Mouse (Mus musculus) embryonic facial prominence, embryonic 14.5 days (tissue): ENCODE results near the gene Ywhah. TPM values are rescaled to one million over a fixed set of nuclear protein-coding genes. Genes with fewer than 3 reads are reported as not detected.

Experiments
- ATAC-seq: fragments of 200-750 bp; cut with Nextera tagmentation; 2 replicates; pipeline ENCODE4 v1.8.0; 2017; ENCODE audit warnings: low read depth, moderate number of reproducible peaks, moderate TSS enrichment
- DNase-seq: peaks from one replicate; pipeline ENCODE4 v3.0.0-alpha.2; 2015; ENCODE audit warnings: low spot score
- H3K27ac ChIP-seq: fragments of 300-500 bp; sonication (generic); replicated peaks from 2 replicates; pipeline ENCODE4 v1.5.1; 2014; ENCODE audit warnings: low read depth, mild to moderate bottlenecking, low read length, moderate library complexity
- H3K27me3 ChIP-seq: fragments of 300-500 bp; sonication (generic); replicated peaks from 2 replicates; pipeline ENCODE4 v1.6.1; 2014; ENCODE audit warnings: low read length; ENCODE audit not compliant: control insufficient read depth, insufficient read depth
- H3K36me3 ChIP-seq: fragments of 300-500 bp; sonication (generic); 2 replicates; pipeline ENCODE4 v1.6.1; 2014; ENCODE audit warnings: low read length, mixed read lengths; ENCODE audit not compliant: control insufficient read depth, insufficient read depth
- H3K4me1 ChIP-seq: fragments of 300-500 bp; sonication (generic); 2 replicates; pipeline ENCODE4 v1.6.1; 2014; ENCODE audit warnings: antibody characterized with exemption, low read length; ENCODE audit not compliant: control insufficient read depth, insufficient read depth
- H3K4me2 ChIP-seq: fragments of 300-500 bp; sonication (generic); 2 replicates; pipeline ENCODE4 v1.6.1; 2014; ENCODE audit warnings: low read depth, mild to moderate bottlenecking, low read length, moderate library complexity, mixed read lengths
- H3K4me3 ChIP-seq: fragments of 300-500 bp; sonication (generic); 2 replicates; pipeline ENCODE4 v1.5.1; 2014; ENCODE audit warnings: low read depth, mild to moderate bottlenecking, low read length
- H3K9ac ChIP-seq: fragments of 300-500 bp; sonication (generic); 2 replicates; pipeline ENCODE4 v1.6.1; 2014; ENCODE audit warnings: low read depth, mild to moderate bottlenecking, low read length, moderate library complexity, mixed read lengths
- H3K9me3 ChIP-seq: fragments of 300-500 bp; sonication (generic); 2 replicates; pipeline ENCODE4 v1.6.1; 2016; ENCODE audit warnings: low read length; ENCODE audit not compliant: control insufficient read depth
- WGBS: fragments of 180-500 bp; shearing (Covaris S2); extraction: QIAGEN DNeasy Blood & Tissue Kit; methylation state at CpG from one replicate; pipeline ENCODE4 v1.1.7; 2014; 5-methylcytosine and 5-hydroxymethylcytosine counted together
- polyA plus RNA-seq: library from polyadenylated mRNA; unstranded; fragments of >200 nt; fragmentation: Nextera tagmentation; extraction: Ambion mirVana; gene quantifications from 2 replicates; pipeline ENCODE4 v1.2.1, GENCODE M21; 2014

Ywhah gene
- polyA plus RNA-seq, 1 experiment from 2014 or later = 410 TPM

DNA sequence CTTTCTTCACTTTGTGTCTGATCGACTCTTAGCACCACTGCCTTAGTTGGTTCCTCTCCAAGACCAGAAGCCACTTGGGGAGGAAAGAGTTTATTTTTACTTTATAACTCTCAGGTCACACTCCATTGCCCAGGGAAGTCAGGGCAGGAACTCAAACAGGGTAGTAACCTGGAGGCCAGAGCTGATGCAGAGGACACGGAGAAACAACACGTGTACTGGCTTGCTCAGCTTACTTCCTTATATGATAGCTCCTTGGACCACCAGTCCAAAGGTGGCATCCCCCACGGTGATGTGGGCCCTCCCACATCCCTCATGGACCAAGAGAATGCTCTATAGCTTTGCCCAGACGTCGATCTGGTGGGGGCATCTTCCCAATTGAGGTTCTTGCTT lies 26.7 kb downstream of the Ywhah start:
- no peaks in the 10 kb centered on the region for H3K27me3 ChIP-seq
- DNase-seq (no peak), ATAC-seq (no peak)
- no peaks in the 10 kb centered on the region for H3K9me3 ChIP-seq
- H3K36me3 ChIP-seq = no peaks in the 10 kb centered on the region
- no peak overlapping the region for H3K4me2 ChIP-seq
- 85% methylated on average over 6 of the region's 6 CpGs for WGBS
- H3K4me1 ChIP-seq = no peaks in the 10 kb centered on the region
- H3K27ac ChIP-seq = no peak overlapping the region
- no peak overlapping the region for H3K9ac ChIP-seq
- no peak overlapping the region for H3K4me3 ChIP-seq

DNA sequence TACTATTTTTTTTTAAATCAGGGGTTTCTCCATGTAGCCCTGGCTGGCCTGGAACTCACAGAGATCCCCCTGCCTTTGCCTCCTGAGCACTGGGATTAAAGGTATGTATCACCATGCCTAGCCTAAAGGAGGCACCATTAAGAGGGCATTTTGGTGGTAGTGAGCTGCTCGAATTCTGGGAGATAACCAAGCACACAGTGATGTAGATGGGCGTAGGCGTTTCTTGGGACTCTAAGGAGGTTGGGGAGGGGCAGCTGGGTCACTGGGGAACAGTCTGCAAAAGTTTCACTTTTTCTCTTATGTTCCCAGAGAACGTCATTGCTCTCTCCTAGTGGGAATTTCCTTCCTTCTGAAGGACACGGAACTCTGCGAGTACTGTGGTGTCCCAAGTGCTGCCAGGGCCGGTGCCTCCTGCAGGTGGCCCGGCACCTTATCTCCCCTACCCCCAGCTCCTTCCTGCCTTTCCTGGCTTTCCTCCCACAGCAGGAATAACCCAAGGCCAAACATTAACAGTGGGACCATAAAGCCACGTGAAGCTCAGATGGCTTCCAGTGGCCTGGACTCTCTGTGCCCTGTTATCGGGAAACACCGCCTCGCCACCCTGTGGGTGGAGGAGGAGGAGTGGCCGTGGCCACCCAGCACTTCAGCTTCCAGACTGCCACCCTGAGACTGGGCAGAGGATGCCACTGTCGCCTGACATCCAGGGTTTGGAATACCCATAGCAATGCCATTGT lies 34.4 kb downstream of the Ywhah start:
- Histone ChIP-seq H3K4me2 (no peak overlapping the region), H3K27me3 (no peaks in the 10 kb centered on the region), H3K27ac (no peak overlapping the region), H3K9ac (no peak overlapping the region), H3K9me3 (no peaks in the 10 kb centered on the region), H3K4me1 (no peaks in the 10 kb centered on the region), H3K36me3 (no peaks in the 10 kb centered on the region), H3K4me3 (no peak overlapping the region)
- ATAC-seq = no peak
- DNase-seq = no peak
- WGBS = 79% methylated on average over 14 of the region's 14 CpGs

DNA sequence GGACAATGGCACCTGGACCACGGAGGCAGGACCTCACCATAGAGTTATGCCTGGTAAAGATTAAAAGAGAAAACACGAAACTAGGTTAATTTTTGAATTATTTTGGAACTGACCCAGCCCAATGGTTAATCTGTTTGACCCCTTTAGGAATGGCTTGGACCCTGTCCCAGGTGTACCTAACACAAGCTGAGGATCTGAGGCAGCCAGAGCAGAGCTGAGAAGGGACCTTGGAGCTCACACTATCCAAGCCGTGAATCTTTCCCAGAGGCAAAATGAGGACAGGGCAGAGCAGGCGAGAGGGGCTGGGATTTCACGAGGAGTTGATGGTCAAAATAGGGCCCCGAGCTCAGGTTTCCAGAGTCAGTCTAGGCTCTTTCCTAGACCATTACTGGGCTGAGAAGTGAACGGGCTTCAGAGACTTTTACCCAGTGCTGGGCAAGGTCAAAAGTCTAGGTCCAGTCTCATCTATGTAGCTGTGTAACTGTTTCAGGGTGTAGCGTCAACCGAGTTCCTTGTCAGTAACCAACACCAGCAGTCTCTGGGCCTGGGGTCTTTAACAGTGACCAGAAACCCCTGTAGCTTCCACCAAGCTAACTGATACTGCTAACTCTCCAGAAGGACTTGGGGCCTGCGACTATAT lies 37.6 kb downstream of the Ywhah start:
- H3K9ac ChIP-seq = no peak overlapping the region
- no peaks in the 10 kb centered on the region for H3K36me3 ChIP-seq
- no peaks in the 10 kb centered on the region for H3K9me3 ChIP-seq
- no peaks in the 10 kb centered on the region for H3K4me1 ChIP-seq
- DNase-seq (no peak), ATAC-seq (no peak)
- no peak overlapping the region for H3K4me3 ChIP-seq
- H3K27ac ChIP-seq = no peak overlapping the region
- 72% methylated on average over 10 of the region's 10 CpGs for WGBS
- H3K4me2 ChIP-seq = no peak overlapping the region
- no peaks in the 10 kb centered on the region for H3K27me3 ChIP-seq

DNA sequence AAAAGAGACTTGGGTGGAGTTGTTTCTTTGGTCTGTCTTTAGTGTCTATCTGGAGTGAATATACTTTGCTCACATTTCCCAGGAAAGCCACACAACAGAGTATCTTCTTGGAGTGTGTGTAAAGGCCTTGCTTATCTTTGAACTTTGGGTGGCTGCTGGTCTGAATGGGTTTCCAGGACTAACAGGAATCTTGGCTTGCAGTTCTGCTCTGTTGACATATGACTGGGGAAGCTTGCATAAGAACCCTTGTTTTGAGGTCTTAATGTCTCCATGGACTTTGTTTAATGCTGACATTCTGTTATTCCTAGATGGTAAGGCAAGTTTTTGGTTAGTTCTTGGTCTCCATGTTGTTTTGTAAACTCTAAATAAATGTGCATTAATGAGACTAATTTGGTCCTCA lies 51.5 kb downstream of the Ywhah start:
- H3K27ac ChIP-seq = no peak overlapping the region
- no peaks in the 10 kb centered on the region for H3K9me3 ChIP-seq
- H3K4me1 ChIP-seq = no peaks in the 10 kb centered on the region
- H3K4me2 ChIP-seq = no peak overlapping the region
- DNase-seq (no peak), ATAC-seq (no peak)
- no peaks in the 10 kb centered on the region for H3K27me3 ChIP-seq
- H3K4me3 ChIP-seq = no peak overlapping the region
- no peaks in the 10 kb centered on the region for H3K36me3 ChIP-seq
- no peak overlapping the region for H3K9ac ChIP-seq

DNA sequence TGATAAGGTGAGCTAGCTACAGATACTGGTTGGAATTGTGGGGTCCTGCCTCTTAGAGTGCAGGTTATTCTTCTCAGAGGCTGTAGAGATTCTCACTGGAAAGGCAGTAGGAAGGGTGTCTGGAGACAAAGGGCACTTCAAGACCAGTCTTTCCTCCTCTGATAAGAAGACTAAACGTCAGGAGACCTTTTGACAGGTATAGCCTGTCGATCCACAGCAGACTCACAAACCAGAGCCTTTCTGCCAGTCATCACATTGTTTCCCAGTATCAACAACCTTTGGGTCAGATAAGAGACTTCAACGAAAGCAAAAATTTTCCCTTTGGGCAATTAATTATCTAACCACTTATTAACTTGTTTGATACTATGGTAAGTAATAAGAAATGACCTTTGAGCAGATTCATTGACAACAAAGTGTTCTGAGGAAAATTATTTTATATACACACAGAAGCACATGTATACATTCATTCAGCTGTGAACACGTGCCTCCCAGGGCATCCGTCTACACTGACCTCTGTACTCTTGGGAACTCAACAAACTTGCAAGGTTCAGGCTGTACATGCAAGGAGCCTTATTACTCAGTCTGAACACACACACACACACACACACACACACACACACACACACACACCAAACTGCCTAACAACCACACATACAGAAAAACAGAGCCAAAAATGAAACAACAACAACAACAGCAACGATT lies 58.0 kb downstream of the Ywhah start:
- WGBS = 80% methylated on average over 6 of the region's 6 CpGs
- ATAC-seq = no peak

More for the DNA sequence above, 58.0 kb downstream of the Ywhah start:
- no peaks in the 10 kb centered on the region for H3K27me3 ChIP-seq
- H3K36me3 ChIP-seq = no peaks in the 10 kb centered on the region
- H3K4me2 ChIP-seq = no peak overlapping the region
- DNase-seq = no peak
- no peak overlapping the region for H3K4me3 ChIP-seq
- H3K9me3 ChIP-seq = no peaks in the 10 kb centered on the region
- no peak overlapping the region for H3K27ac ChIP-seq
- no peaks in the 10 kb centered on the region for H3K4me1 ChIP-seq
- H3K9ac ChIP-seq = no peak overlapping the region

Other genes starting within 250 kb of the Ywhah start
- 52.5 and 57.7 TPM in 2 replicates for gene Pisd, start 233.2 kb upstream of the Ywhah start, polyA plus RNA-seq
- gene Gm20671, start 191.7 kb upstream of the Ywhah start, polyA plus RNA-seq = not detected in 2 replicates
- gene Prr14l, start 164.6 kb upstream of the Ywhah start, polyA plus RNA-seq = 11.6 and 14.0 TPM in 2 replicates
- 18.3 and 21.0 TPM in 2 replicates for gene Depdc5, start 155.1 kb upstream of the Ywhah start, polyA plus RNA-seq
- 0.30 and 0.89 TPM in 2 replicates for gene Slc5a1, start 85.4 kb downstream of the Ywhah start, polyA plus RNA-seq
- gene Spon2, start 199.6 kb downstream of the Ywhah start, polyA plus RNA-seq = 21.7 and 27.1 TPM in 2 replicates